Mouse (Mus musculus) hindlimb bud, embryonic 11.5 days (tissue): ENCODE results near the gene Nkx2-5.

ENCODE experiments used
- DNase-seq: peaks from one replicate; pipeline ENCODE4 v3.0.0-alpha.2; 2012; ENCODE audit warnings: low read depth, low spot score; ENCODE audit errors: extremely low spot score

Nkx2-5 gene

DNA sequence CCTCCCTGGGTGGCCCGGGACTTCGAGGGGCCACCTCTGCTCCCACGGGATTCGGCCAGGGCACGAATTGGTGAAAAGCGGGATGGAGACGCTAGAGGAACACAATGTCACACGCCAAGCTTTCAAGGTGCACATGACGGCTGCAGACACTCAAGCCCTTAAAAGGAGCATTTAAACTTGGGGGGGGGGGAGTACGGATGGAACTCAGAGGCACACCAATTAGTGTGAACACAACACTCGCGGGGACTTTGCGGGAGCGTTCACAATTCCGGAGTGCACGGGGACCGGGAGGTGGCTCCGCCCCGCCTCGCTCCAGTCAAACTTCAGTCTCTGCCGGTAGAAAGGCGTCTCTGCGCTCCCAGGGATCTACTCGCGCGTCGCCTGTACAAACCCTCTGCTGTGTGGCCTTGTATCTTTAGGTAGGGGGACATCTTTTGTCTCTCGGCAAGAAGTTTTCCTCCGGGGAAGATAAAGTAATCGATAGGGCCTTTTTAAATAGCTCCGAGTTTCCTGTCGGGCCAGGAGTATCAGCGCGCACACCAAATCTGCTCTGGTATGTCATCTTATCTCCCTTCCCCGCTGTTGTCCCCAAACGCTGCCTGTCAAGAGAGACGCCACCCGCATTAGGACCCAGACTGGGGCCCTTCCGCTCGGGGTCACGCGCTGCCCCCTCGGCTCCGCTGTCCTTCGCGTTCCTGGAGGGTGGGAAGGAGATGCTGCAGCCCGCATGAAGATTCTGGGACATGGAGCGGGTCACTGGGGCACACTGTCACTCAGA is 5.7 kb upstream of the Nkx2-5 start:
- DNase-seq, result no peak

GRCm38 (mm10) chr17:26849746-26850357 is 5.0 kb upstream of the Nkx2-5 start:
- DNase-seq, result no peak

- no peak for DNase-seq
Observed at GRCm38 (mm10) chr17:26849106-26849745, 4.4 kb upstream of the Nkx2-5 start.

- no peak for DNase-seq
Observed at GRCm38 (mm10) chr17:26848236-26848635, 3.4 kb upstream of the Nkx2-5 start.

- no peak for DNase-seq
Observed at GRCm38 (mm10) chr17:26847801-26848200, 3.0 kb upstream of the Nkx2-5 start.

DNA sequence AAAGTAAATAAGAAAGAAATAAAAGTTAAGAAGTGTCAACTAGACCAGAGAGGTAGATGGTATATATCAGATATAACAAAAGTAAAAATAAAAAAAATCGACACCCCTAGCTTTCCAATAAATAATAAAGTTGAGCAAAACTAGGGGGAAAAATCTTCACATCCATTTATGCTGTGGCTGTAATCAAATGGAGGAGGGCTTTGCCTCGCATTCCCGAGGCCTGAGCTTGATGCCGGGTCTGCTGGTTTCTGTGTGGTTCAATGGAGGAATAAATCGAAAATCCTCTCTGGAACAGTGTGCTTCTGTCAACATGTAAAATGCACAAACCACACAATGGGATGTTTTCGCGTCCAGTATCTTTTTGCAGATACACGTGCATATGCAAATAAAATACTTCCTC is 1.6 kb upstream of the Nkx2-5 start:
- no peak for DNase-seq

DNA sequence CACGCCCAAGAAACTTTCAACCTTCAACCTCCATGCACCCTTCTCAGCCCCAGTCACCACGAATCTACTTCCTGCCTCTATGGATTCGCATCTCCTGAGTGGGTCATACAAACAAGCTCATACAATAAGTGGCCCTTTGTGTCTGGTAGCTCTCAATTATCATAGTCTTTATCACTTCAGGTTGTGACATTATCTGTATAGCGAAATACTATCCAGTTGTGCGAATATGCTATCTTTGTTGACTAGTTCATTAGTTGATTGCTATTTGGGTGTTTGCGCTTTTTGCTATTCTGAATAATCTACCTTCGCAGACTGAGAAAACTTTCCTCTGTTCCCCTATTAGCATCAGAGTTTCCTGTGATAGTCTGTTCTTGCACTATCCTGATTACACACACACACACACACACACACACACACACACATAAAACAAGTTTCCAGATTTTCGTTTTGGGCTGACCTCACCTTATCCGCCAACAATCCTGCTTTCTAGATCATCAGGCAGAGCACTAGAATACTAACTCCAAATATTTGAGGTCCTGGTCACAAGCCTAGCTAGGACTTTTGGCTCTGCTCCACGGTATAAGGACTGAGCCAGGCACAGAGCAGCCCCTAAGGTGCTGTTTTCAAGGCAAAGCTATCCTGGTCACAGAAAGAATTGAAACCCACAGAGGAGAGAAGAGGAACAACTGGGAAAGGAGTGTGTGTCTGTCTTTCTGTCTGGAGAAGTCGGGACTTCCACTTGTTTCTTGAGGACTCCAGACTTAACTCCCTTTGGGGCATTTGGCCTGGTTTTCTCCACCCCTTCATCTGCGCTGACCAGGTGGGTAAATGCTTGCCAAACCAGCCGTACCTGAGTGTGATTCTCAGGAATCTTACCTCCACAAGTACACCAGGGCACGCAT is 591 bp upstream of the Nkx2-5 start:
- no peak for DNase-seq

GRCm38 (mm10) chr17:26844371-26844851 is 398 bp downstream of the Nkx2-5 start:
- no peak for DNase-seq

- DNase-seq, result no peak
Observed at GRCm38 (mm10) chr17:26843696-26844236, 1.0 kb downstream of the Nkx2-5 start.

GRCm38 (mm10) chr17:26843229-26843567 is 1.6 kb downstream of the Nkx2-5 start:
- no peak for DNase-seq

- no peak for DNase-seq
Observed at GRCm38 (mm10) chr17:26842431-26843228, 2.2 kb downstream of the Nkx2-5 start.

GRCm38 (mm10) chr17:26841981-26842380 is 2.8 kb downstream of the Nkx2-5 start:
- no peak for DNase-seq

DNA sequence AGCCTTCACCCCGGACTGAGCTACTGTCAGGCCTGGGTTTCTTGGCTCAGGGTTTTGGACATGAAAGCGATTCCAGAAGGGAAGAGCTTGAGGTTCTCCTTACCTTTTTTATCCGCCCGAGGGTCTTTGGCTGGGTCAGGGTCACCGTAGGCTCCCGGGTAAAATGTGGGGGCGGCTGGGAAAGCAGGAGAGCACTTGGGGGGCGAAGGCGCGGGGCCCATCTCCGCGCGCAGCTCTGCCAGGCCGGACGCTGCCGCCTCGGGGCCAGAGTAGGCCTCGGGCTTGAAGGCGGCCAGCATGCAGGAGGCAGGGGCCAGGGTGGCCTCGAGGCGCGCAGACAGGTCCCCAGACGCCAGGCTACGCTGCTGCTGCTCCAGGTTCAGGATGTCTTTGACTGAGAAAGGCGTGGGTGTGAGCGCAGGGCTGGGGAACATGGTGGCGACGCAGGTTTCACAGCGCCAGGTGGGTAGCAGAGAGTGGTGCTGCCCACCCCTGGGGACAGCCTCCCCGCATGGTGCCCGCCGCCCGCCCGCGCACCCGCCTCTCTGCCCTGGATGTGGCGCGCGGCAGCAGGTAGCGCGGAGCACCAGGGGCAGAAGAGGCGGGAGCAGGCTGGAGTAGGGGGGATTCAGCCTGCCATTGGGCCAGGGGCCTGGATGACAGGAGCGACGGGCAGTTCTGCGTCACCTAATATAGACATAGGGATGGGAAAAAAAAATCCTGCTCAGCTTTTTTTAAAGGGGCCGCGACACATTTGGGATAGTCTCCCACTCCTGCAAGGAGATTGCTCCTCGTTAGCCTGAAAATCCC is 3.7 kb downstream of the Nkx2-5 start:
- no peak for DNase-seq

GRCm38 (mm10) chr17:26840439-26840780 is 4.4 kb downstream of the Nkx2-5 start:
- DNase-seq, result no peak

DNA sequence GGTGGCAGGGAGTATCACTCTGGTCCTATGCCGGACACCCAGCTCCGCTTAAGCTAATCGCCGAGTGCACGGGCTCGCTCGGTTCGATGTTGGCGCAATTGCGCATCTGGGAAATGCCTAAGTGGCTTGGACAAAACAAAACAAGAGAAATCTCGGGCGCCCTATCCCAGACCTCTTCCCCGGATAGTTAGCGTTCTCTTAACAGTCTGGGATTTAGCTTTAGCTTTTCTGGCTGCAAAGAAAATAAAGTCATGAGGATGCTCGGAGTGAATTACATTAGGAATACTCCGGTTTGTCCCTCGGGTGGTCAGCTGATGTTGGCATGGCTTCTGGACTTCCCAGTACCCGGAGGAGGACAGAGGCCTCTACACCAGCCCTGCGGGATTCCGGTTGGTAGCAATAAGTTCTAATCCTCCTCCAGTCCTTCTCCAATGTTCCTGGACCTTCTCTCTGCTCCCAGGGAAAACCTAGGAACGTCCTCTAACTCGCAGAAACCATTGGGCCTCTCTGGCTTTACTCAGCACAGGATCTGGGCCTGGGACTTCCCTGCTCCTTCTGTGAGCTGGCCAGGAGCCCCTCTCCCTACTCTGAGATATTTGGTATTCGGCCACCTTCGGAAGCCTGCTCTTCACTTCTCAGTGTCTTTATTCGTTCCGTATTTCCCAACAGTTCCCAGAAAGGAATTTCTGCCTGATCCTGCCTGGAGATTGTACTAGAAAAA is 4.9 kb downstream of the Nkx2-5 start:
- DNase-seq, result no peak

DNA sequence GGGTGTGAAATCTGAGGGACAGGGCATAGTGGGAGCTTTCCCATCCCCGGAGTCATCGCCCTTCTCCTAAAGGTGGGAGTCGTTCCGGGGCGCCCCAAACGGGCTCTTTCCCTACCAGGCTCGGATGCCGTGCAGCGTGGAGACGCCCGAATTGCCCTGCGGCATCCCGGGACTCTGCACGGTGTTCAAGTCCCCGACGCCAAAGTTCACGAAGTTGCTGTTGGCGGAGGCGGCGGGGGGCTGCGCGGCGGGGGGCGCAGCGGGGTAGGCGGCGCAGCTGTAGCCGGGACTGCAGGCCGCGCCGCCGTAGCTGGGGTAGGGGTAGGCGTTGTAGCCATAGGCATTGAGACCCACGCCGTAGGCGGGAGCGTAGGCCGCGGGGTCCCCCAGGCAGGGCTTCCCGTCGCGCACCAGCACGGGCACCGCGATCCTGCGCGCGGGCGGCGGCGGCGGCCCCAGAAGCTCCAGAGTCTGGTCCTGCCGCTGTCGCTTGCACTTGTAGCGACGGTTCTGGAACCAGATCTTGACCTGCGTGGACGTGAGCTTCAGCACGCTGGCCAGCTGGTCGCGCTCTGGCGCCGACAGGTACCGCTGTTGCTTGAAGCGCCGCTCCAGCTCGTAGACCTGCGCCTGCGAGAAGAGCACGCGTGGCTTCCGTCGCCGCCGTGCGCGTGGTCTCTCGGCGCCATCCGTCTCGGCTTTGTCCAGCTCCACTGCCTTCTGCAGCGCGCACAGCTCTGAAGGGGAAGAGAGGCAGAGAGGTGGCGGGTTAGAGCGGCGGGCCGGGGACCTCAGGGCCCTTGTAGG is 5.7 kb downstream of the Nkx2-5 start:
- no peak for DNase-seq

- DNase-seq, result no peak
Observed at GRCm38 (mm10) chr17:26838191-26838910, 6.5 kb downstream of the Nkx2-5 start.
